Mouse (Mus musculus) testis, adult 2 months (tissue): ENCODE data around the gene Kat2b.

Source experiments
- CTCF ChIP-seq: fragments of 200-500 bp; IDR thresholded peaks from 2 replicates; pipeline ENCODE4 v1.5.1; 2012; ENCODE audit warnings: low read depth, mild to moderate bottlenecking, inconsistent platforms, low read length, moderate library complexity; ENCODE audit not compliant: control insufficient read depth, insufficient read depth, insufficient replicate concordance
- POLR2A ChIP-seq: fragments of 200-500 bp; IDR thresholded peaks from 2 replicates; pipeline ENCODE4 v1.6.1; 2012; ENCODE audit warnings: low read depth, mild to moderate bottlenecking, inconsistent platforms, low read length, moderate library complexity; ENCODE audit not compliant: control insufficient read depth

DNA sequence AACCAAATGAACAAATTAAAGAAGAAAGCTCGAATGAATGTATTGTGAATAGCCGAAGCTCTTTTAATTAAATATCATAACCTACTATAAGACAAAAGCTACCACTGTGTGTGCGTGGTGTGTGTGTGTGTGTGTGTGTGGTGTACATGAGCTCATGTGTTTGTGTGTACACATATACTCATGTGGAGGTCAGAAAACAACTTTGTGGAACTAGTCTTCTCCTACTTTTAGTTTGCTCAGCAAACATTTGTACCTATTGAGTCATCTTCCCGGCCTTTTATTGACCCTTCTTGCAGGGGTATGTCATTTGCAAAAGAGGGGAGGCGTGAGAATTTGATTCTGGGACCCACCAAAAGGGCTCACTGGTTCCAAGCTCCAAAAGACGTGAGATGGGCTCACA is 11.6 kb downstream of the Kat2b start:
- no peak for TF ChIP-seq CTCF
- TF ChIP-seq POLR2A = no peak
